ENCODE assay signal across 8 mouse cellular contexts in genomic region chr4:93335118-93336003, GRCm38 (mm10). TPM values are rescaled to one million over a fixed set of nuclear protein-coding genes. Genes with fewer than 3 reads are reported as not detected.
A peak's percentile ranks its signal among the peaks of the same experiment; 100 is the strongest.
DNase-seq lines count a peak whose midpoint lies in the region; ATAC-seq and TF ChIP-seq lines count a peak whose summit lies in the region.

Gene Tusc1, minus strand, starts transcription at chr4:93335511.

- H3K4me3 ChIP-seq in embryonic fibroblast, embryonic 13.5 days (ENCODE audit: insufficient read depth, low read length) = peak within 1 kb of the TSS; percentile 44
- peak within 1 kb of the TSS; percentile 73 for H3K4me3 ChIP-seq in heart, embryonic 11.5 days (ENCODE audit: low read depth, low read length)
- peak within 1 kb of the TSS; percentile 56 for H3K4me3 ChIP-seq in kidney, embryonic 16.5 days (ENCODE audit: low read length)

- no peaks in the 10 kb centered on the region for H3K27me3 ChIP-seq in heart, embryonic 11.5 days (ENCODE audit: control insufficient read depth, insufficient read depth, low read length)
- no peaks in the 10 kb centered on the region for H3K27me3 ChIP-seq in kidney, embryonic 16.5 days (ENCODE audit: insufficient read depth, low read length)
- no peaks in the 10 kb centered on the region for H3K27me3 ChIP-seq in splenic B cell, adult 2 months (ENCODE audit: control insufficient read depth, insufficient read depth, low read length, poor library complexity, severe bottlenecking)

- peak; percentile 59 to 66 for DNase-seq in B cell, adult 2 months
- peak; percentile 83 for DNase-seq in brain, adult 2 months (ENCODE audit: low read depth, low spot score)
- peak; percentile 86 for DNase-seq in liver
- peak; percentile 42 to 71 for DNase-seq in monocyte, adult 2 months (ENCODE audit: low read depth in 1 of 2, low spot score in 2 of 2)
- peak; percentile 60 for DNase-seq in splenic B cell, adult 2 months (ENCODE audit: low read depth, low spot score)

- WGBS in heart, embryonic 11.5 days (ENCODE audit: insufficient replicate concordance) = under 1% methylated on average over 73 of the region's 97 CpGs
- WGBS in kidney, embryonic 16.5 days = 1% methylated on average over 59 of the region's 97 CpGs

- H3K9ac ChIP-seq in heart, embryonic 11.5 days (ENCODE audit: low read depth, low read length) = peak within 1 kb of the TSS; percentile 94
- peak within 1 kb of the TSS; percentile 94 for H3K9ac ChIP-seq in kidney, embryonic 16.5 days (replicated peaks; ENCODE audit: low read length)

- TF ChIP-seq POLR2A in embryonic fibroblast, embryonic 13.5 days (IDR thresholded peaks at IDR 0.05; ENCODE audit: low read depth, low read length) = no peak

- H3K9me3 ChIP-seq in heart, embryonic 11.5 days (replicated peaks; ENCODE audit: control insufficient read depth, low read length) = no peaks in the 10 kb centered on the region
- no peaks in the 10 kb centered on the region for H3K9me3 ChIP-seq in kidney, embryonic 16.5 days (ENCODE audit: low read length)

- H3K4me2 ChIP-seq in heart, embryonic 11.5 days = peak within 1 kb of the TSS; percentile 95
- H3K4me2 ChIP-seq in kidney, embryonic 16.5 days (replicated peaks; ENCODE audit: low read depth, low read length) = peak within 1 kb of the TSS; percentile 94

- no peaks in the 10 kb centered on the region for H3K4me1 ChIP-seq in embryonic fibroblast, embryonic 13.5 days (ENCODE audit: control insufficient read depth, insufficient read depth, low read length)
- no peaks in the 10 kb centered on the region for H3K4me1 ChIP-seq in heart, embryonic 11.5 days (ENCODE audit: control insufficient read depth, insufficient read depth, low read length)
- H3K4me1 ChIP-seq in kidney, embryonic 16.5 days (ENCODE audit: insufficient read depth, low read length) = peaks cover 4% of the 10 kb centered on the region; the same call in 1 of the 2 replicates

- no peaks in the 10 kb centered on the region for H3K36me3 ChIP-seq in heart, embryonic 11.5 days (ENCODE audit: control insufficient read depth, insufficient read depth, low read length)
- no peaks in the 10 kb centered on the region for H3K36me3 ChIP-seq in kidney, embryonic 16.5 days (ENCODE audit: insufficient read depth, low read length)
- no peaks in the 10 kb centered on the region for H3K36me3 ChIP-seq in splenic B cell, adult 2 months (ENCODE audit: control insufficient read depth, insufficient read depth, low read length, poor library complexity, severe bottlenecking)

- peak; percentile 88 for ATAC-seq in heart, embryonic 11.5 days (replicated peaks; ENCODE audit: insufficient number of reproducible peaks, low FRiP score, low TSS enrichment)
- ATAC-seq in kidney, embryonic 16.5 days (ENCODE audit: low FRiP score, low TSS enrichment) = peak; percentile 92

- peak within 1 kb of the TSS; percentile 35 for H3K27ac ChIP-seq in embryonic fibroblast, embryonic 13.5 days (ENCODE audit: insufficient read depth, low read length)
- peak within 1 kb of the TSS; percentile 94 for H3K27ac ChIP-seq in heart, embryonic 11.5 days (ENCODE audit: low read depth, low read length)
- H3K27ac ChIP-seq in kidney, embryonic 16.5 days (ENCODE audit: low read length) = peak within 1 kb of the TSS; percentile 87

- no peak for TF ChIP-seq CTCF in embryonic fibroblast, embryonic 13.5 days (IDR thresholded peaks at IDR 0.05; ENCODE audit: borderline replicate concordance, insufficient read depth, low read length)

RNA-seq across cellular contexts. Expression of gene Tusc1, which starts in this region (rescaled TPM):
- polyA plus RNA-seq in embryonic fibroblast, embryonic 13.5 days (2011; ENCODE audit: insufficient read length, low read depth, missing spikeins) = 4.2 and 4.5 TPM in 2 replicates
- 4.0 and 4.6 TPM in 2 replicates for polyA plus RNA-seq in heart, embryonic 11.5 days (2014; fragmentation: Nextera tagmentation; extraction: Ambion mirVana)
- 1.8 and 2.3 TPM in 2 replicates for polyA plus RNA-seq in kidney, embryonic 16.5 days (2015; fragmentation: Nextera tagmentation; extraction: Ambion mirVana)

Comparison
In these comparisons a context has a peak if more than half of its experiments do, and no peak if none do; other contexts are left out.
1. Peak in every context shown above with its lines: DNase-seq, ATAC-seq, H3K4me3 ChIP-seq and H3K27ac ChIP-seq.
2. H3K27ac ChIP-seq: peak in every context shown above with its lines; median percentile 94 in heart, embryonic 11.5 days; 87 in kidney, embryonic 16.5 days; 35 in embryonic fibroblast, embryonic 13.5 days.